Mouse (Mus musculus): ENCODE measurements around the gene Dazap2. TPM values are rescaled to one million over a fixed set of nuclear protein-coding genes. Genes with fewer than 3 reads are reported as not detected.

Gene Dazap2
- polyA plus RNA-seq, 1 experiment from 2014 or later: 130 TPM

DNA sequence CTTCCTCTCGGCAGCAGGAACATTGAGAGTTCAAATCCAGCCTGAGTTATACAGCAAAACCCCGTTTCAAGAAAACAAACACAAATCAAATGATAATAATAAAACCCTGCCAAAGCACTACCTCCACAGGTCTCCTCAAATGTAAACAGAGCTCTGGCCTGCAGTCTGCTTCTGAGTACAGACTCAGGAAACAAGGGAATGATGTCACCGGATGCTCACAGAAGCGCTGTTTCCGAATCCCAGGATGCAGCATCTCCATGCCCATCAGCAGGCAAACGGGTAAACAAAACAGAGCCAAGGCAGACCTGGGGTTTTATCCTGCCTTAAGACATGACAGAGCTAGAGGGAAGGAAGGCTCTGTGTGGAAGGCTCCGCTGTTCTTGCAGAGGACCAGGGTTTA is 13.6 kb downstream of the Dazap2 start:
- Histone ChIP-seq H3K27ac (no peak overlapping the region), H3K4me1 (no peaks in the 10 kb centered on the region; the same call in 1 of the 2 replicates), H3K9me3 (no peaks in the 10 kb centered on the region), H3K27me3 (0 out of 2 replicates have a peak, but pooled peaks cover 7% of the 10 kb centered on the region), H3K36me3 (no peaks in the 10 kb centered on the region), H3K4me3 (no peak overlapping the region), H3K4me2 (replicated peaks) (no peak overlapping the region), H3K9ac (no peak overlapping the region)
- 27% methylated on average over 7 of the region's 7 CpGs for WGBS
- no peak for ATAC-seq (ENCODE audit: insufficient number of reproducible peaks, insufficient read depth, low FRiP score, low TSS enrichment)

DNA sequence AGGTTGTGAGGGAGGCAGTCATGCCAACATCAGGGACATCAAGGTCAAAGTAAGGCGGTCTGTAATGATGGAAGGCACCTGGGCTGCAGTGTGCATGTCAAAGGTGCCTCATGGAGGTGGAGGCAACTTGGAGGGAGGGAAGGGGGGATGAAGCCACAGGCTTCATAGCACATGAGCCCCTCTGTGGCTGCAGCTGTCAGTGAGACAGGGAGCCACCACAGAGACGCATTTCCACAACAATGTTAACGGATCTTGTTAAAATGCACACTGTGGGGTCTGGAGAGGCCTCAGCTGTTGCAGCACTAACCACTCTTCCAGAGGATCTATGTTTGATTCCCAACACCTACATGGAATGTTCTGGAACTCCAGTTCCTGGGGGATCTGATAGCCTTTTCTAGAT is 15.0 kb downstream of the Dazap2 start:
- 66% methylated on average over 3 of the region's 3 CpGs for WGBS
- H3K27ac ChIP-seq: no peak overlapping the region
- ATAC-seq (ENCODE audit: insufficient number of reproducible peaks, insufficient read depth, low FRiP score, low TSS enrichment): no peak

DNA sequence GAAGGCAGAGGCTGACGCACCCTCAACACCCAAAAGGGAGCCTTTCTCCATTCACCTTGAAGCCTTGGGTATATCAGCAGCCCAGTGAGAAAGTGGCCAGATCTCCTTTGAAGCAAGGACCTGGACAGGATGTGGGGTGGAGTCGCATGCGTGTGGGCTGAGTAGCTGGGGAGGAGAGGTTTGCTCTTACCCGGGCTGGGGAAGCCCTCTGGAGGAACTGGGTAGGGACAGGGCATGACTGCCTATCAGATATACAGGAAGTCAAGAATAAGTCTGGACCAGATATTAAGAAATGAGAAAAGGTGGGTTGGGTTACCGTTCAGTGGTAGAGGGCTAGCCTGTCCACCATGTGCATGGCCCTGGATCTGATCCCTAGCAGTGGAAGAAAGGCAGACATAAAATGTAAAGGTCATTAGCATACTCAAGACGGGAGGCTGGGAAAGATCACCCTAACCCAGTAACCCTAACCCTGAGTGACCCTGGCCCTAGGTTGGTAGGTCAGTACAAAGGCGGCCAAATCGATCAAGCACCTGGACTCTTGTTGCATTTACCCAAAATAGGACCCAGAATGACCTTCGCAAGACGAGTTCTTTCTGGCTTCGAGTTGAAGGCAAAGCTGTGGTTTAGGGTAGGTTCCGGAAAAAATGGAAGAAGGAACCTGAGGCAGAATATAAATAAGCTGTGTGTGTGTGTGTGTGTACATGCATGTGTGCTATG is 16.5 kb downstream of the Dazap2 start:
- Histone ChIP-seq H3K27ac (no peak overlapping the region), H3K4me2 (replicated peaks) (no peak overlapping the region), H3K4me1 (peaks cover 7% of the 10 kb centered on the region), H3K27me3 (peaks cover 32% of the 10 kb centered on the region), H3K9ac (no peak overlapping the region), H3K4me3 (no peak overlapping the region), H3K36me3 (no peaks in the 10 kb centered on the region), H3K9me3 (no peaks in the 10 kb centered on the region)
- 83% methylated on average over 12 of the region's 12 CpGs for WGBS
- no peak for ATAC-seq (ENCODE audit: insufficient number of reproducible peaks, insufficient read depth, low FRiP score, low TSS enrichment)

More for the DNA sequence above, 15.0 kb downstream of the Dazap2 start:
- Histone ChIP-seq H3K27me3 (peaks cover 17% of the 10 kb centered on the region), H3K4me3 (no peak overlapping the region), H3K9ac (no peak overlapping the region), H3K4me1 (no peaks in the 10 kb centered on the region; the same call in 1 of the 2 replicates), H3K9me3 (no peaks in the 10 kb centered on the region), H3K4me2 (replicated peaks) (no peak overlapping the region), H3K36me3 (no peaks in the 10 kb centered on the region)

DNA sequence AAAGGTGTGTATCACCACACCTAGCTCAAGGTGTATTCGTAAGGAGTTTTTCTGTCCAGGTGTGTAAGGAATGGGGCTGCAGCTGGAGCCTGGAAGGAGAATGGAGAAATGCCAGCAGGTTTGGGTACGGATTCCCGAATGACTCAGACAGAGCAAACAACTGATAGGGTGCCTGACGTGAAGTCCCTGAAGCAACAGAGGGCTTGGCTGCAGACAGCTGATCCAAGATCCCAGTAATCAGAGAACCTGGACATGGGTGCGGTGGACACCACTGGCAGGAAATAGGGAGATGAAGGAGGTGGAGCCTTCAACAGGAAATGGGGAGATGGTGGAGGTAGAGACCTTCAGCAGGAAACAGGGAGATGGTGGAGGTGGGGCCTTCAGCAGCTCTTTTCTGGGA is 17.2 kb downstream of the Dazap2 start:
- 94% methylated on average over 5 of the region's 5 CpGs for WGBS
- H3K27ac ChIP-seq: no peak overlapping the region

DNA sequence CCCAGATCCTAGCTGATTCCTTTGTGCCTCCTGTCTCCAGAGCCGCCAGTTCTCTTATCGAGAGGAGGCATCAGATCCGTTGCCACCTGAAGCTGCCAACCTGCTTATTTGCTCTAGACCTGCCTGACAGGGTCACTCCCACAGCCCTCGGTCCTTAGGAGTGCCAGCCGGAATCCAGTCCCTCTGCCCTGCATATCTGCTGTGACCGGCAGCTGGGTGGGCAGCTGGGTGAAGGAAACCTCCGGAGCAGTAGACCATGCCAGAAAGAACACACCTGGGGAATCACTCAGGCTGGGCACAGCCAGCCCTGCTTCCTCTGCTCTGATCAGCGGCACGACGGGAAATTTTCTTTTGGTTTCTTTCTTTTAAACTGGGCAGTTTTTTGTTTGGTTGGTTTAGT is 18.2 kb downstream of the Dazap2 start:
- 78% methylated on average over 10 of the region's 10 CpGs for WGBS

More for the DNA sequence above, 17.2 kb downstream of the Dazap2 start:
- no peaks in the 10 kb centered on the region for H3K36me3 ChIP-seq
- H3K9me3 ChIP-seq: no peaks in the 10 kb centered on the region
- no peak for ATAC-seq (ENCODE audit: insufficient number of reproducible peaks, insufficient read depth, low FRiP score, low TSS enrichment)
- no peak overlapping the region for H3K9ac ChIP-seq
- no peak overlapping the region for H3K4me2 ChIP-seq (replicated peaks)
- peaks cover 14% of the 10 kb centered on the region for H3K4me1 ChIP-seq
- H3K27me3 ChIP-seq: peaks cover 39% of the 10 kb centered on the region
- H3K4me3 ChIP-seq: no peak overlapping the region

DNA sequence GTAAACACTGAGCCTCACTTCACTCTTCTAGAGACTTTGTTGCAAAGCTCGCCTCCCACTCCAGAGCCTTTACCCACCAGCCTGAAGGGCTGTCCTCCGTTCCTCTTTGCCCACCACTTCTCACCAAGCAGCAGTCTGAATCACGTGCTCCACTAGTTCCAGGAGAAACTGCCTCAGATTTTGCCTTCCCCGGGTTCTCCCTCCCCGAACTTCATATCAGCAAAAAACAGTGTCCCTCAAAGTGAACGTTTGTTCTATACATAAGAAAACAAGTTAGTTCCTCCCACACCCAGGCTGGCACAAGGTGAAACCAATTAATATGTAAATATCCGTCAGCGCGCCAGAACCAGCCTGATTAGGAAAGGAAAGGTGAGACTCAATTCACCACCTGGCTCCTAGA is 20.1 kb downstream of the Dazap2 start:
- Histone ChIP-seq H3K27ac (no peak overlapping the region), H3K36me3 (no peaks in the 10 kb centered on the region), H3K9me3 (no peaks in the 10 kb centered on the region), H3K9ac (no peak overlapping the region), H3K27me3 (peaks cover 55% of the 10 kb centered on the region), H3K4me2 (replicated peaks) (no peak overlapping the region), H3K4me3 (no peak overlapping the region), H3K4me1 (peaks cover 15% of the 10 kb centered on the region; the same call in 1 of the 2 replicates)
- WGBS: 7% methylated on average over 9 of the region's 9 CpGs
- ATAC-seq (ENCODE audit: insufficient number of reproducible peaks, insufficient read depth, low FRiP score, low TSS enrichment): no peak

More for the DNA sequence above, 18.2 kb downstream of the Dazap2 start:
- no peak overlapping the region for H3K4me2 ChIP-seq (replicated peaks)
- no peak overlapping the region for H3K27ac ChIP-seq
- H3K9me3 ChIP-seq: no peaks in the 10 kb centered on the region
- peaks cover 50% of the 10 kb centered on the region for H3K27me3 ChIP-seq
- no peak for ATAC-seq (ENCODE audit: insufficient number of reproducible peaks, insufficient read depth, low FRiP score, low TSS enrichment)
- no peaks in the 10 kb centered on the region for H3K36me3 ChIP-seq
- no peak overlapping the region for H3K4me3 ChIP-seq
- H3K4me1 ChIP-seq: peaks cover 15% of the 10 kb centered on the region; the same call in 1 of the 2 replicates
- no peak overlapping the region for H3K9ac ChIP-seq

DNA sequence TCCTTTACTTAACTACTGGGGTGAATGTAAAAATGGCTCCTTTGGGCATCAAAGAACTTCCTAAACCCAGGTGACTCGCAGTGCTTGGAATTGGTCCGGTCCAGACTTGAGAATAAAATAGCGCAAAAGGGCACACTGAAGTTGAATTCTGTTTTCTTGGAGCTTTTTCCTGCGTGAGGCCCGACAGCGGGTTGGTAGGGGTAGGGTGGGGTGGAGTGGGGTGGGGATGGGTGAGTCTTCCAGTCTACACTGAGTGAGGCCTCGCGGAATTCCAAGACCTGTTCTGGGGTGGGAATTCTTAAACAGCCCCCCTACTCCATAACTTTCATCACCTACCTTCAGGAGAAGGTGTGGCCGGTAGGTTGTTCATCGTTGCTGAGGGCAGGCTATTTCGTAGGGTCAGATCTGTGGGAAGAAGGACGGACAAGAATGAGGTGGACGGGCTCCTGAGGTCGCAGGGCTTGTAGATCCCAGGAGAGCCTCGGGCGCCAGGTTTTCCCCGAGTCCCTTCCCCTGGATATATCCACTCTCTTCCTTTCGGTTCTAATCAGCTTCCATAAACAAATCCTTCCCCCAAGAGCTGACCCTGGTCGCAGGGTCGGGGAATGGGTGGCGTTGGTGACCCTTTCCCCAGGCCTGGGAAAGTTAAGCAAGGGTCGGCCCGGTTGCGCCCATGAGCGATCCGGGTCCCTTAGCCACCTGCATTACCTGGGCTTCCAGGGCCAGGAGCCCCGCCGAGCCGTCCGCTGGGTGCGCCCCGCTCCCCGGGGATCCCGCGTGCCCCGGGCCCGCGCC is 20.9 kb downstream of the Dazap2 start:
- 3% methylated on average over 38 of the region's 38 CpGs for WGBS
- Histone ChIP-seq H3K4me3 (peak overlapping the region; percentile 46), H3K9ac (peak overlapping the region; percentile 30; the same call in 1 of the 2 replicates), H3K4me1 (peaks cover 15% of the 10 kb centered on the region; the same call in 1 of the 2 replicates), H3K27me3 (peaks cover 55% of the 10 kb centered on the region), H3K4me2 (replicated peaks) (peak overlapping the region; percentile 81), H3K9me3 (no peaks in the 10 kb centered on the region), H3K36me3 (no peaks in the 10 kb centered on the region), H3K27ac (no peak overlapping the region)
- ATAC-seq (ENCODE audit: insufficient number of reproducible peaks, insufficient read depth, low FRiP score, low TSS enrichment): no peak

DNA sequence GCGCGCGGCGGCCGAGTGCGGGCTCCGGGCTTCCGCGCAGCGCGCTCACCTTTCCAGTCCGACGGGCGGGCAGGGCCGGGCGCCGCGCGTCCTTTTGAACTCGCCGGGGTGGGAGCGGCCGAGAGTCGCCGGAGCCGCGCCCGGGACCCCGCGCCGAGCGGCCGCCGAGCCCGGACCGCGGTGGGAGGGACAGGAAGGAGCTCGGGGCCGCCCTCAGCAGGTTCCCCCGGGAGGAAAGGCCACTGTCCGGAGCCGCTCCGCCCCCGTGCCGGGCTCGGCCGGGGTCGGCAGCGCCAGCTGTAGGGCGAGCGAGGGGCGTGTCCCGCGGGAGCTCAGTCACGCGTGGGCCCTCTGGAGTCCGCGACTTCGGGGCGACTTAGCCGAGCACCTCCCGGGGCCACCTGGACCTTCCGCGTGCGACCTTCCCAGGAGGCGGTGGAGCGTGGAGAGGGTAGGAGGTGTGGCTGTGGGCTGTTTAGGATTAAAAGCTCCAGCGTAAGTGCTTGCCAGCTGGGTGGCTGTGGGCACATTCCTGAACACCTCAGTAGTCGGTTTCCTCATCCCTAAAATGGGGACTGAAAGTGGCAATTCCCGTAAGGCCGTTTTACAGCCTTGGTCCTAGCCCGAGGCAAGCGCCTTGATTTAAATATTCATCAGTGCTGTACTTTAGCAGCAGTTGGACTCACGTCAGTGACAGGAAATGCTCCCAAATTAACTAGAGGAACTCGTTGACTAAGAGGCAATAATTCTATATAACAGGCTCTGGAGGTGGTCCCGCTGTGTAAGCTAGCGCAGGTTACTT is 21.8 kb downstream of the Dazap2 start, which contains the start of gene Smagp:
Gene Smagp, minus strand, starts transcription at position 241 of the 802 bp plus-strand sequence.
- H3K4me2 ChIP-seq (replicated peaks): peak within 1 kb of the TSS; percentile 81
- H3K36me3 ChIP-seq: no peaks in the 10 kb centered on the region
- WGBS: under 1% methylated on average over 76 of the region's 77 CpGs
- no peak for ATAC-seq (ENCODE audit: insufficient number of reproducible peaks, insufficient read depth, low FRiP score, low TSS enrichment)
- peaks cover 15% of the 10 kb centered on the region; the same call in 1 of the 2 replicates for H3K4me1 ChIP-seq
- H3K27me3 ChIP-seq: peaks cover 55% of the 10 kb centered on the region
- no peaks in the 10 kb centered on the region for H3K9me3 ChIP-seq
- peak within 1 kb of the TSS; percentile 46 for H3K4me3 ChIP-seq
- peak within 1 kb of the TSS; percentile 30; the same call in 1 of the 2 replicates for H3K9ac ChIP-seq
- no peak within 1 kb of the TSS for H3K27ac ChIP-seq

DNA sequence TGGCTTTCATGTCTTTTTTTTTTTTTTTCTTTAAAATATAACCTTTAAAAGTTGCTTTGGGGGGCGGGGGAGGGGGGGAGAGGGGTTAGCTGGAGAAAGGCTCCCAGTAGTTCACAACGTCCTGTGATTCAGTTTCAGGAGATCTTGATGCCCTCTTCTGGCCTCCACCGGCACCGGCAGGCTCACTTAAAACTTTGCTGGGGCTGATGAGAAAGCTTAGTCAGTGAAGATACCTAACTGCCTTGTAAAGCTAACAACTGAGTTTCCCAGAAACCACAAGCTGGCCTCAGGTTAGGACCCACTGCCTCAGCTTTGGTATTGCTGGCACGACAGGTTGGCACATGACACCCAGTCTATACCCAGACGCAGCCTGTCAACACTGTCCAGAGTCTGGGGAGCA is 22.5 kb downstream of the Dazap2 start:
- no peak overlapping the region for H3K27ac ChIP-seq
- no peaks in the 10 kb centered on the region for H3K36me3 ChIP-seq
- 16% methylated on average over 6 of the region's 6 CpGs for WGBS
- H3K9me3 ChIP-seq: no peaks in the 10 kb centered on the region
- H3K9ac ChIP-seq: no peak overlapping the region
- no peak for ATAC-seq (ENCODE audit: insufficient number of reproducible peaks, insufficient read depth, low FRiP score, low TSS enrichment)
- H3K27me3 ChIP-seq: peaks cover 55% of the 10 kb centered on the region
- H3K4me3 ChIP-seq: no peak overlapping the region
- no peak overlapping the region for H3K4me2 ChIP-seq (replicated peaks)
- peaks cover 15% of the 10 kb centered on the region; the same call in 1 of the 2 replicates for H3K4me1 ChIP-seq

DNA sequence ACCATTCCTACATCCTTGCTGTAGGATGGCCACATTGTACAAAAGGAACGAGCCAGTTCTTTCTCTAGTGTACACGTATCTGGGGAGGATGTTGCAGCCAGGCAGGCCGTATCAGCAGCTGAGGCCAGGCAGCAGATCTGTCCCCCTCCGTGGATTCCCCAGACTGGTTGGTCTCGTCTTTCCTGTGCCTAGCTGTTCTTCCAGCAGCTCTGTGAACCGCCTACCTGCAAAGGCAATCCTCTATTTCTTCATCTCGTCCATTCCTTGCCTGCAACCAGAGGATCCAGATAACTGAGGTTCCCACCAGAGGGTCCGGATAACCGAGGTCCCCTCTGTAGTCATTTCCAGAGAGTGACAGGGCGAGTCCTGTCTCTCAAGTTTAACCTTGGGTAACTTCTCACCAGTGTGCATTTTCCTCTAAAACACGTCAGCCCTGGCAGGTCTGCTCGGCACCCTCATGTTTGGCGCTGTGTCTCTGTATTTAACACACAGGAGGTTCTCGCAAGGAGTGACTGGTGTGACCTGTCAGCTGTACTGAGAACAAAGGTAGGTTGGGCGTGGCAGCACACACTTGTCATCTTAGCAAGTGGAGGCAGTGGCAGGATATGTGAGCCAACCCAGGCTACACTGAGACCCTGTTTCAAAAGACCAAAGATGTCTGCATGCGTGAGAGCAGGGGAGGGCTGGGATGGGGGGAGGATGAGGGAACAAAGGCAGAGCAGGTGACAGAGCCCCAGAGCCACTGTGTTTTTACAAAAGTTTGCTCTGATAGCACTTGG is 25.0 kb downstream of the Dazap2 start:
- H3K27me3 ChIP-seq: peaks cover 38% of the 10 kb centered on the region
- no peaks in the 10 kb centered on the region for H3K9me3 ChIP-seq
- no peak overlapping the region for H3K27ac ChIP-seq
- no peak; the same call in 1 of the 2 replicates for ATAC-seq (ENCODE audit: insufficient number of reproducible peaks, insufficient read depth, low FRiP score, low TSS enrichment)
- peaks cover 15% of the 10 kb centered on the region; the same call in 1 of the 2 replicates for H3K4me1 ChIP-seq
- H3K4me3 ChIP-seq: no peak overlapping the region
- no peak overlapping the region for H3K9ac ChIP-seq
- 67% methylated on average over 16 of the region's 16 CpGs for WGBS
- no peaks in the 10 kb centered on the region for H3K36me3 ChIP-seq
- no peak overlapping the region for H3K4me2 ChIP-seq (replicated peaks)
